Mouse (Mus musculus) thymus, postnatal 36 days (tissue): ENCODE measurements around the gene Mtmr11.
"Not testable (repeated sequence)": the region's sequence is repeated elsewhere in the genome, so short reads cannot be mapped to it uniquely, and the experiment has no call there.

ENCODE experiments used
- DNase-seq, 2 experiments: peaks; one replicate each; pipeline ENCODE4 v3.0.0; 2022; ENCODE audit warnings: mixed read lengths in 2 of 2

Gene Mtmr11

DNA sequence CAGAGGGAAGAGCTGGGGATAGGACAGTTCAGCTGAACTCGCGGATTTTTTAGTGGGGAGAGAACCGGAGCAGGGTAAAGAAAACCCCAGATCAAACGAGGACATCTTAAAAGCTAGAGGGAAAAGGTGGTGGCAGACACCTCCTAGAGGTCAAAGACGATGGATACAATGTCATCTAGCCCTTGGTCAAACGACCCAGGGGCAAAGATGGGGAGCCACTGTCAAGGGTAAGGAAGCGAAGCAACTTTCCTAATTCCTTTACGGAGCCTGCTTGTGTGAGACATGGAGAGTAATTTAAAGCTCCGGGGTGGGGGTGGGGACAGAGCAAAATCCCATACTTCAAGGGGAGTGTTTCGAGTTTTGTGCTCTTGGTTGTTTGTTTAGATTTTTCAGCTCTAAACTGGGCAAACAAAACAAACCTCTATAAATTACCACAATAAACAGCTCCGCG, 57.4 kb downstream of the Mtmr11 start:
- peak; percentile 50 to 52 for DNase-seq

DNA sequence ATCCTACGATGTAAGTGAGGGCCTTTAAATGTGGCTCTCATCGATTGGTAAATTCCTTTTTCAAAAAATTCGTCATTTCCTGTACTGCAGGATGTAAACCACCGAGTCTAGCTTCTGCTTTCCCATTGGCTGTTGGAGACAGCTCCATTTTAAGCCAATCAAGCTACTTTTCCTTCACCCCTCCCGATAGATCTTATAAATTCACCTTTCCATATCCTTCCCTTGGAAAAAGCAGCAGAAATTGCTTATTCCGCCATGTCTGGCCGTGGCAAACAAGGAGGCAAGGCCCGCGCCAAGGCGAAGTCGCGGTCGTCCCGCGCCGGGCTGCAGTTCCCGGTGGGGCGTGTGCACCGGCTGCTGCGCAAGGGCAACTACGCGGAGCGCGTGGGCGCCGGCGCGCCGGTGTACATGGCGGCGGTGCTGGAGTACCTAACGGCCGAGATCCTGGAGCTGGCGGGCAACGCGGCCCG, 57.9 kb downstream of the Mtmr11 start, which contains the start of the genes Bola1 and Hist2h2ab:
Bola1 (minus strand) TSS at position 49 of the 470 bp plus-strand sequence.
Hist2h2ab (plus strand) TSS at position 205 of the 470 bp plus-strand sequence.
- peak; percentile 84 to 85 for DNase-seq

DNA sequence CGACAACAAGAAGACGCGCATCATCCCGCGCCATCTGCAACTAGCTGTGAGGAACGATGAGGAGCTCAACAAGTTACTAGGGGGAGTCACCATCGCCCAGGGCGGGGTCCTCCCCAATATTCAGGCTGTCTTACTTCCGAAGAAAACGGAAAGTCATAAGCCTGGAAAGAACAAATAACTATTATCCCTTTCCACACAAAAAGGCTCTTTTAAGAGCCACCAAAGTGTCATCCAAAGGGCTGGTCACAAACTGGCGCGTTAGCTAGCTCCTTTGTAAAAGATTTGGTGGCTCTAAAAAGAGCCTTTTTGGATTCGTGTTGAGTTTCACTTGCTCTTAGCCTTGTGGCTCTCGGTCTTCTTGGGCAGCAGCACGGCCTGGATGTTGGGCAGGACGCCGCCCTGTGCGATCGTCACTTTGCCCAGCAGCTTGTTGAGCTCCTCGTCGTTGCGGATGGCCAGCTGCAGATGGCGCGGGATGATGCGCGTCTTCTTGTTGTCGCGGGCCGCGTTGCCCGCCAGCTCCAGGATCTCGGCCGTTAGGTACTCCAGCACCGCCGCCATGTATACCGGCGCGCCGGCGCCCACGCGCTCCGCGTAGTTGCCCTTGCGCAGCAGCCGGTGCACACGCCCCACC, 58.4 kb downstream of the Mtmr11 start:
- DNase-seq, result not testable (repeated sequence)

DNA sequence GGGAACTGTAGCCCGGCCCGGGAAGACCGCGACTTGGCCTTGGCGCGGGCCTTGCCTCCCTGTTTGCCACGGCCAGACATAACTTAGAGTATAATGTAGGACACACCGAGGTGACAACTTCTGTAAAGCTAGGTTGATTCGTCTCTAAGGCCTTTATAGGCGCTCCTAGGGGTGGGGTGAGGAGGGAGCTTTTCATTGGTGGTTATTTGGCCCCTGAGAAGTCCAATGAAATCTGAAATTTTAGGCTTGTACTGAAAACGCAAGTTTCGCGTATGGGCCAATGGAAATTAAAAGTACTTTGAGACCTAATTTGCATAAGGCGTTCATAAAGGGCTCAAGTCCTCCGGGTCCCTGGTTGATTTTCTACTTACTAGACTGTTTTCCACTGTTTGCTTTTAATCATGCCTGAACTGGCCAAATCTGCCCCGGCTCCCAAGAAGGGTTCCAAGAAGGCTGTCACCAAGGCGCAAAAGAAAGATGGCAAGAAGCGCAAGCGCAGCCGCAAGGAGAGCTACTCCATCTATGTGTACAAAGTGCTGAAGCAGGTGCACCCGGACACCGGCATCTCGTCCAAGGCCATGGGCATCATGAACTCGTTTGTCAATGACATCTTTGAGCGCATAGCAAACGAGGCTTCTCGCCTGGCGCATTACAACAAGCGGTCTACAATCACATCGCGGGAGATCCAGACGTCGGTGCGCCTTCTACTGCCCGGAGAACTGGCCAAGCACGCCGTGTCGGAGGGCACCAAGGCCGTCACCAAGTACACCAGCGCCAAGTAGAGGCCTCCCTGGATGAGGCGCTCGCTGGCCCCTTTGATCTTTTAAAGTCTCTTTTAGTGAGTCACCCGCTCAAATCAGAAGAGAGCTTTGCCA, 59.2 kb downstream of the Mtmr11 start, which contains the start of the genes Hist2h2ac and Hist2h2be:
Hist2h2ac (minus strand) TSS at position 116 of the 875 bp plus-strand sequence.
Hist2h2be (plus strand) TSS at position 355 of the 875 bp plus-strand sequence.
- peak; percentile 84 to 88 for DNase-seq
